Mouse (Mus musculus) kidney, postnatal 10 days (tissue): ENCODE measurements around the gene Zscan25.
"Not testable (repeated sequence)": the region's sequence is repeated elsewhere in the genome, so short reads cannot be mapped to it uniquely, and the experiment has no call there.

Source experiments
- DNase-seq: peaks from one replicate; pipeline ENCODE4 v3.0.0; 2021; ENCODE audit warnings: mixed read lengths

Gene Zscan25

DNA sequence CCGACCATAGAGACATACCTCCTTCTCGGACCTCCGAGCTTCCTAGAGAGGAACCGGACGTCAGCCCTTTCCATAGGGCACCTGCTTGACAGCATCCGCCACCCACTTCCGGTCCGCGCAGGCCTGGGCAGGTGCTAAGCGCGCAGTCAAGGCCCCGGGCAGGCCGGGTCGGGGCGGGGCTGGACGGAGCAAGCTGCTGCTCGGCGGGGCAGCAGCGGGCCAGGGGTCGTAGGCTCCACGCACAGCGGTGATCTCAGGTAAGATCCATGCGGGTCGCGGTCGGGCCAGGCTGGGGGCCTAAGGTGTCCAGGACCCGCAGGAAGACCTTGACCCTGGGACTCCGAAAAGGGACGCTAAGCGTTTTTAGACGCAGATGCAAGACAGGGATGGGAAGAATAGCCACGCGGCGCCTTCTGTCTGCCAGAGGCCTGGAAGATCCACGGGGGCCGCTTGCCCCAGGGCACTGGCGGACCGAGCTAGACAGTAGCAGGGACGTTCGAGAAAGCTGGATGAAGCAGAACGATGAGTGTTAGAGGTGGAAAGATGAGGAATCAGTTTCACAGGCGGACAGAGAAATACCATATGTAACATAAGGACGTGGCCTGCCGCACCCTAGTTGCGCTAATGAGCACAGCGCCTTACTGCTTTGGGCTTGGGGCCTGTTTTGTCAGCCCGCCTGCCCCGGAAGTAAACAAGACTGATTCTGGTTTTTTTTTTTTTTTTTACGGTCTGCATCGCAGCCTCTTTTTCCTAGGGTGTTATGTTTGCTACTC lies at the start of gene Zscan25:
TSS of gene Zscan25 (plus strand) at position 130 of the 773 bp plus-strand sequence.
- DNase-seq, result peak; percentile 95

- DNase-seq, result no peak
Observed at GRCm38 (mm10) chr5:145230641-145231040, 49.7 kb upstream of the Zscan25 start.

- peak; percentile 98 for DNase-seq
Observed at GRCm38 (mm10) chr5:145231367-145231871, 48.9 kb upstream of the Zscan25 start, which contains the start of gene Zfp655. Zfp655 (plus strand) TSS chr5:145231715.

GRCm38 (mm10) chr5:145231893-145232411 lies 48.3 kb upstream of the Zscan25 start:
- no peak for DNase-seq

- DNase-seq, result peak; percentile 41
Observed at GRCm38 (mm10) chr5:145234636-145235035, 45.7 kb upstream of the Zscan25 start.

GRCm38 (mm10) chr5:145249520-145249919 lies 30.8 kb upstream of the Zscan25 start:
- DNase-seq, result no peak

DNA sequence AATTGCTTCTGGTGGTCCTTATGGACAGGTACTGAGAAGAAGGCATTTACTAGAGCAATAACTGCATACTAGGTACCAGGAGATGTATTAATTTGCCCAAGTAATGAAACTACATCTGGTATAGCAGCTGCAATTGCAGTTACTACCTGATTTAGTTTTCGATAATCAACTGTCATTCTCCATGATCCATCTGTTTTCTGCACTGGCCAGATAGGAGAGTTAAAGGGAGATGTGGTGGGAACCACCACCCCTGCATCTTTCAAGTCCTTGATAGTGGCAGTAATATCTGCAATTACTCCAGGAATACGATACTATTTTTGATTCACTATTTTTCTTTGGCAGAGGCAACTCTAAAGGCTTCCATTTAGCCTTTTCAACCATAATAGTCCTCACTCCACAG lies 6.7 kb upstream of the Zscan25 start:
- DNase-seq, result not testable (repeated sequence)

DNA sequence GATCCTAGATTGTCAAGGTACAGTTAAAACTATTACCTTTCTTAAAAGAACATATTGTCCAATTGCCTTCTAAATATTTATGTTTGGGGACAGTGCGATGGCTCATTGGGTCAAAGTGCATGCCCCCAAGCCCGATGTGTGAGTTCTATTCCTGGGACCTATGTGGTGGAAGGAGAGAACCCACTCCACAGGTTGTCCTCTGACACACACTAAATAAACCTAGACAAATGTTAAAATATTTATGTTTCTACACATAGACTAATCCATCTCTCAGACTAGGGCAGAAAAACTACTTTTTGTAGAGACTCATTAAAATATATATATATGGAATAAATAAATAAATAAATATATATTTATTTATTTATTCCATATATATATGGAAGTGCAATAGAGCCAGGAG lies 352 bp upstream of the Zscan25 start:
- no peak for DNase-seq

- no peak for DNase-seq
Observed at GRCm38 (mm10) chr5:145288382-145288781, 8.1 kb downstream of the Zscan25 start.

DNA sequence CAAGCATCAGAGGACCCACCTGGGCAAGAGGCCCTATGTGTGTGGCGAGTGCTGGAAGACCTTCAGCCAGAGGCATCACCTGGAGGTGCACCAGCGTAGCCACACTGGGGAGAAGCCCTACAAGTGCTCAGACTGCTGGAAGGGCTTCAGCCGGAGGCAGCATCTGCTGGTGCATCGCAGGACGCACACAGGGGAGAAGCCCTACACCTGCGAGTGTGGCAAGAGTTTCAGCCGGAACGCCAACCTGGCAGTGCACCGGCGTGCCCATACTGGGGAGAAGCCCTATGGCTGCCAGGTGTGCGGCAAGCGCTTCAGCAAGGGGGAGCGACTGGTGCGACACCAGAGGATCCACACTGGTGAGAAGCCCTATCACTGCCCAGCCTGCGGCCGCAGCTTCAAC lies 10.4 kb downstream of the Zscan25 start:
- DNase-seq, result no peak

- no peak for DNase-seq
Observed at GRCm38 (mm10) chr5:145292398-145292797, 12.1 kb downstream of the Zscan25 start.

GRCm38 (mm10) chr5:145300469-145300868 lies 20.2 kb downstream of the Zscan25 start:
- DNase-seq, result no peak

GRCm38 (mm10) chr5:145301796-145302195 lies 21.5 kb downstream of the Zscan25 start:
- DNase-seq, result not testable (repeated sequence)

GRCm38 (mm10) chr5:145302424-145302823 lies 22.1 kb downstream of the Zscan25 start:
- no peak for DNase-seq

- not testable (repeated sequence) for DNase-seq
Observed at GRCm38 (mm10) chr5:145306953-145307352, 26.7 kb downstream of the Zscan25 start.

- not testable (repeated sequence) for DNase-seq
Observed at GRCm38 (mm10) chr5:145307811-145308210, 27.5 kb downstream of the Zscan25 start.

GRCm38 (mm10) chr5:145313845-145314244 lies 33.5 kb downstream of the Zscan25 start:
- DNase-seq, result no peak

DNA sequence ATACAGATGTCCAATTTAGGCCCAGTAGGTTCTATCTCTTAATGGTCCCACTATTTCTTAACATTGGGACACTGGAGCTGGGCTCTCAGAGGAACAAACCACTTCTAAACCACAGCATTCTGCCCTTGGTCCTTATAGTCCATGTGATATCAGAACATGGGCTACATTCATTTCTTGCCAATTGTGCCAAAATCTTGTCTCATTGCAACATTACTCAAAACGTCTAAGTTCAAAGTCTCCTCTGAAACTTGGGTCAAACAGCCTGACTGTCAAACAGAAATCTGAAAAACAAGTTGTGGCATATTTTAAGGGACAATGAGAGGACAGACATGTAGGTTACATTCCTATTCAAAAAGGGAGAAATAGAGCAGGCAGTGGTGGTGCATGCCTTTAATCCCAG lies 36.8 kb downstream of the Zscan25 start:
- DNase-seq, result no peak

GRCm38 (mm10) chr5:145338756-145339155 lies 58.5 kb downstream of the Zscan25 start:
- DNase-seq, result not testable (repeated sequence)
